Mouse (Mus musculus): ENCODE data around the gene Tmem123. TPM values are rescaled to one million over a fixed set of nuclear protein-coding genes. Genes with fewer than 3 reads are reported as not detected.

Tmem123 gene
- polyA plus RNA-seq, 1 experiment: 21.4 TPM

DNA sequence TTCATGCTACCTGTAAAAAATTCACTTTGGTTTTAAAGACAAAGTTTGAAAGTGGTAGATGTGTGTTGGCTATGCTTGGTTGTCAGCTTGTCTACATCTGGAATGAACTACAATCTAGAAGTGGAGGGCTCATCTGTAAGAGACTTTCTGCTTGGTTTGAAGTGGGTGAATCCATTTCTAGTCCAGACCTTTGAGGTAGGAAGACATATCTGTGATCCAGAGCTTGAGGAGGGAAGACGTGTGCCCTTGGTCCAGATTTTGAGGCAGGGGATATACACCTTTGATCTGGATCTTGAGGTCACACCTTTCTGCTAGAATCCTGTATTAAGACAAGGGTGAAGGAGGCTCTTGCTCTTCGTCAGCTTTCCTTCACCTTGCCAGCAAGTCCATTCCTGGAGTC is 33.7 kb downstream of the Tmem123 start:
- Histone ChIP-seq H3K27ac (ENCODE audit: insufficient read depth, low read length) (no peak overlapping the region), H3K4me1 (ENCODE audit: control insufficient read depth, insufficient read depth, low read length) (no peaks in the 10 kb centered on the region), H3K4me3 (replicated peaks; ENCODE audit: insufficient read depth, low read depth, low read length) (no peak overlapping the region), H3K27me3 (ENCODE audit: control insufficient read depth, insufficient read depth, low read length) (no peaks in the 10 kb centered on the region)
- no peak for DNase-seq
- WGBS: 92% methylated on average over 2 of the region's 2 CpGs
- TF ChIP-seq POLR2A (IDR thresholded peaks at IDR 0.05; ENCODE audit: borderline replicate concordance, insufficient read depth, low read length): no peak
- TF ChIP-seq CTCF (IDR thresholded peaks at IDR 0.05; ENCODE audit: borderline replicate concordance, insufficient read depth, low read depth, low read length): no peak

DNA sequence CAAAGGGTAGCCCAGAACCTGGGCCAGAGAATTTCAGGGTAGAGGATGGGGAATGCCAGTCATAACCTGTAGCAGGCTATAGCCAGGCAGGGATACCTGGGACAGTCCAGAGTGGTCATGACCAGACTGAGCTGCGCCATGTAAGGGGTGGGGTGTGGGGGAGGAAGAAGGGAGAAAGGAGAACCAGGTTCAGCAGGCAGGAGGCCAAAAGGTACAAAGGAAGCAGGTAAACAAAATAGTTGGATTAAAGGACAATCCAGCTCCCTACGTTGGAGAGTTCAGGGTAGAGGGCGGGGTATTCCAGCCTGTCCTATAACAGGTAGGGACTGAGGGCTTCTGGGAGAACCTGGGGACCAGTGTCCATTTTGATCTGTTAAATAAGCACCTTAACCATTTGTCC is 34.7 kb downstream of the Tmem123 start:
- Histone ChIP-seq H3K27ac (ENCODE audit: insufficient read depth, low read length) (no peak overlapping the region), H3K27me3 (ENCODE audit: control insufficient read depth, insufficient read depth, low read length) (no peaks in the 10 kb centered on the region), H3K4me1 (ENCODE audit: control insufficient read depth, insufficient read depth, low read length) (no peaks in the 10 kb centered on the region), H3K4me3 (replicated peaks; ENCODE audit: insufficient read depth, low read depth, low read length) (no peak overlapping the region)
- 92% methylated on average over 3 of the region's 3 CpGs for WGBS
- TF ChIP-seq POLR2A (IDR thresholded peaks at IDR 0.05; ENCODE audit: borderline replicate concordance, insufficient read depth, low read length) (no peak), CTCF (IDR thresholded peaks at IDR 0.05; ENCODE audit: borderline replicate concordance, insufficient read depth, low read depth, low read length) (no peak)
- DNase-seq: no peak

DNA sequence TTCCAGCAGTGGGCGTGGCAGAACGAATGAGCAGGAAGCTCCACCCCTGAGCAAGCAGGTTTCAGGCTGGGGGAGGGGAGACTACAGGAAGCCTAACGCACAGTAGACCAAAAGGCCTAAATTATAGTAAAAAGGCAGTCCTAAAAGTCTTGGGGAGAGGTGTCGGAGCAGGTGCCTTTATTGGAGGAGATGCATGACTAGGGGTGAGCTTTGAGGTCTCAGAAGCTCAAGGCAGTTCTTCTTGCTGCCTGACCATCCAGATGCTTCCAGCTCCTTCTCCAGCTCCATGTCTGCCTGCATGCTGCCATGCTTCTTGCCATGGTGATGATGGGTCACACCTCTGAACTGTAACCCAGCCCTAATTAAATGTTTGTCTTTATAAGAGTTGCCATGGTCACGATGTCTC is 41.3 kb downstream of the Tmem123 start:
- WGBS: 86% methylated on average over 5 of the region's 5 CpGs
- no peak for TF ChIP-seq POLR2A (IDR thresholded peaks at IDR 0.05; ENCODE audit: borderline replicate concordance, insufficient read depth, low read length)
- no peak for TF ChIP-seq CTCF (IDR thresholded peaks at IDR 0.05; ENCODE audit: borderline replicate concordance, insufficient read depth, low read depth, low read length)
- H3K4me1 ChIP-seq (ENCODE audit: control insufficient read depth, insufficient read depth, low read length): no peaks in the 10 kb centered on the region
- no peak overlapping the region for H3K27ac ChIP-seq (ENCODE audit: insufficient read depth, low read length)
- H3K4me3 ChIP-seq (replicated peaks; ENCODE audit: insufficient read depth, low read depth, low read length): no peak overlapping the region
- H3K27me3 ChIP-seq (ENCODE audit: control insufficient read depth, insufficient read depth, low read length): no peaks in the 10 kb centered on the region
- no peak for DNase-seq

- 77% methylated on average over 3 of the region's 3 CpGs for WGBS
- no peak overlapping the region for H3K27ac ChIP-seq (ENCODE audit: insufficient read depth, low read length)
- H3K4me3 ChIP-seq (replicated peaks; ENCODE audit: insufficient read depth, low read depth, low read length): no peak overlapping the region
- TF ChIP-seq CTCF (IDR thresholded peaks at IDR 0.05; ENCODE audit: borderline replicate concordance, insufficient read depth, low read depth, low read length): no peak
- no peak for TF ChIP-seq POLR2A (IDR thresholded peaks at IDR 0.05; ENCODE audit: borderline replicate concordance, insufficient read depth, low read length)
- H3K4me1 ChIP-seq (ENCODE audit: control insufficient read depth, insufficient read depth, low read length): no peaks in the 10 kb centered on the region
- H3K27me3 ChIP-seq (ENCODE audit: control insufficient read depth, insufficient read depth, low read length): no peaks in the 10 kb centered on the region
- DNase-seq: no peak
Observed at GRCm38 (mm10) chr9:7822758-7823157, 58.9 kb downstream of the Tmem123 start.

DNA sequence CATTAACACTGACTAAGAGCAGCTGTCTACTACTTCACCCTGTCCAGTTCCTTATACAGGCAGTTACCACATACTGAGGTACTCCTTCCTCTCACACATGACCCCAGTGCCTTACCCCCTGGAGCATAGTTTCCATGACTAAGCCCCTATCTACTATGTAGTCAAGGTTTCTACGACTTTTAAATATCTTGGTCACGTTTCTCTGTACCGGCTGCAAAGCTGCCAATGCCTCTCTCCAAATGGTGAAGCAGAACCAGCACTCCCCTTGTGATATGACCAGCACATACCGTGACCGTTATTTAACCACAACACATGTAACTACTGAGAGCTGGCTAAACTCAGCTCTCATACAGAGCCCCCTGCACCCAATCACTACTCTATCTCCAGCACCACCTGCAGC is 61.1 kb downstream of the Tmem123 start:
- Histone ChIP-seq H3K27ac (ENCODE audit: insufficient read depth, low read length) (no peak overlapping the region), H3K4me1 (ENCODE audit: control insufficient read depth, insufficient read depth, low read length) (peaks cover 5% of the 10 kb centered on the region; the same call in 1 of the 2 replicates), H3K27me3 (ENCODE audit: control insufficient read depth, insufficient read depth, low read length) (no peaks in the 10 kb centered on the region), H3K4me3 (replicated peaks; ENCODE audit: insufficient read depth, low read depth, low read length) (no peak overlapping the region)
- WGBS: 86% methylated on average over 5 of the region's 5 CpGs
- no peak for DNase-seq
- TF ChIP-seq POLR2A (IDR thresholded peaks at IDR 0.05; ENCODE audit: borderline replicate concordance, insufficient read depth, low read length): no peak
- no peak for TF ChIP-seq CTCF (IDR thresholded peaks at IDR 0.05; ENCODE audit: borderline replicate concordance, insufficient read depth, low read depth, low read length)

GRCm38 (mm10) chr9:7828706-7829105 is 64.9 kb downstream of the Tmem123 start:
- 81% methylated on average over 4 of the region's 4 CpGs for WGBS
- DNase-seq: no peak
- TF ChIP-seq POLR2A (IDR thresholded peaks at IDR 0.05; ENCODE audit: borderline replicate concordance, insufficient read depth, low read length): no peak
- TF ChIP-seq CTCF (IDR thresholded peaks at IDR 0.05; ENCODE audit: borderline replicate concordance, insufficient read depth, low read depth, low read length): no peak
- H3K4me3 ChIP-seq (replicated peaks; ENCODE audit: insufficient read depth, low read depth, low read length): no peak overlapping the region
- no peaks in the 10 kb centered on the region for H3K27me3 ChIP-seq (ENCODE audit: control insufficient read depth, insufficient read depth, low read length)
- H3K4me1 ChIP-seq (ENCODE audit: control insufficient read depth, insufficient read depth, low read length): peaks cover 8% of the 10 kb centered on the region; the same call in 1 of the 2 replicates
- no peak overlapping the region for H3K27ac ChIP-seq (ENCODE audit: insufficient read depth, low read length)

- TF ChIP-seq POLR2A (IDR thresholded peaks at IDR 0.05; ENCODE audit: borderline replicate concordance, insufficient read depth, low read length): no peak
- no peak for TF ChIP-seq CTCF (IDR thresholded peaks at IDR 0.05; ENCODE audit: borderline replicate concordance, insufficient read depth, low read depth, low read length)
- Histone ChIP-seq H3K27me3 (ENCODE audit: control insufficient read depth, insufficient read depth, low read length) (no peaks in the 10 kb centered on the region), H3K4me1 (ENCODE audit: control insufficient read depth, insufficient read depth, low read length) (peaks cover 8% of the 10 kb centered on the region; the same call in 1 of the 2 replicates), H3K4me3 (replicated peaks; ENCODE audit: insufficient read depth, low read depth, low read length) (peak overlapping the region; percentile 26), H3K27ac (ENCODE audit: insufficient read depth, low read length) (no peak overlapping the region)
- DNase-seq: no peak
- WGBS: 74% methylated on average over 9 of the region's 9 CpGs
Observed at GRCm38 (mm10) chr9:7829531-7830528, 66.0 kb downstream of the Tmem123 start.

GRCm38 (mm10) chr9:7833421-7833820 is 69.6 kb downstream of the Tmem123 start:
- Histone ChIP-seq H3K4me1 (ENCODE audit: control insufficient read depth, insufficient read depth, low read length) (peaks cover 8% of the 10 kb centered on the region; the same call in 1 of the 2 replicates), H3K4me3 (replicated peaks; ENCODE audit: insufficient read depth, low read depth, low read length) (no peak overlapping the region), H3K27me3 (ENCODE audit: control insufficient read depth, insufficient read depth, low read length) (no peaks in the 10 kb centered on the region), H3K27ac (ENCODE audit: insufficient read depth, low read length) (no peak overlapping the region)
- TF ChIP-seq CTCF (IDR thresholded peaks at IDR 0.05; ENCODE audit: borderline replicate concordance, insufficient read depth, low read depth, low read length) (0 out of 2 replicates have a peak, but pooled peaks have one; percentile 6), POLR2A (IDR thresholded peaks at IDR 0.05; ENCODE audit: borderline replicate concordance, insufficient read depth, low read length) (no peak)
- DNase-seq: no peak
- WGBS: 67% methylated on average over 6 of the region's 6 CpGs

Measured in cerebellum, adult 2 months (tissue).